Mouse (Mus musculus) MEL (cell line): Measurements from ENCODE around the gene Herc2.

Experiments used
- CHD1 ChIP-seq: IDR thresholded peaks from 2 replicates; pipeline ENCODE4 v1.6.1; 2012; ENCODE audit warnings: low read depth, mild to moderate bottlenecking, inconsistent platforms, low read length, improper control_type of control experiment
- CTCF ChIP-seq, 3 experiments: IDR thresholded peaks in 2 of 3; conservative IDR thresholded peaks in 1 of 3; 2 replicates each; pipeline ENCODE4 v1.5.1; 2011 to 2012; ENCODE audit warnings: low read length in 3 of 3, low read depth in 2 of 3, mild to moderate bottlenecking in 2 of 3, improper control_type of control experiment in 1 of 3, inconsistent platforms in 1 of 3, mixed read lengths in 1 of 3, moderate library complexity in 1 of 3; ENCODE audit not compliant: control insufficient read depth in 1 of 3, insufficient read depth in 1 of 3, poor library complexity in 1 of 3, severe bottlenecking in 1 of 3
- EP300 ChIP-seq, 2 experiments: IDR thresholded peaks; 2 replicates each; pipeline ENCODE4 v1.6.1; 2011; ENCODE audit warnings: improper control_type of control experiment in 2 of 2, low read length in 2 of 2, low read depth in 1 of 2, mild to moderate bottlenecking in 1 of 2
- GABPA ChIP-seq: IDR thresholded peaks from 2 replicates; pipeline ENCODE4 v1.6.1; 2012; ENCODE audit warnings: low read depth, mild to moderate bottlenecking, inconsistent platforms, low read length, improper control_type of control experiment, moderate library complexity
- HCFC1 ChIP-seq: IDR thresholded peaks from 2 replicates; pipeline ENCODE4 v1.6.1; 2012; ENCODE audit warnings: low read depth, mild to moderate bottlenecking, inconsistent platforms, low read length, improper control_type of control experiment, moderate library complexity
- MAFK ChIP-seq: IDR thresholded peaks from 2 replicates; pipeline ENCODE4 v1.6.1; 2011; ENCODE audit warnings: low read depth, mild to moderate bottlenecking, low read length, improper control_type of control experiment, borderline replicate concordance
- MAX ChIP-seq: IDR thresholded peaks from 2 replicates; pipeline ENCODE4 v1.6.1; 2011; ENCODE audit warnings: low read length, improper control_type of control experiment
- TAL1 ChIP-seq: IDR thresholded peaks from 2 replicates; pipeline ENCODE4 v1.6.1; 2012; ENCODE audit warnings: mild to moderate bottlenecking, inconsistent platforms, low read length, moderate library complexity, mixed read lengths
- USF1 ChIP-seq: IDR thresholded peaks from 2 replicates; pipeline ENCODE4 v1.6.1; 2014; ENCODE audit warnings: low read depth, mild to moderate bottlenecking, inconsistent platforms, low read length, improper control_type of control experiment, moderate library complexity
- ZMIZ1 ChIP-seq: IDR thresholded peaks from 2 replicates; pipeline ENCODE4 v1.6.1; 2012; ENCODE audit warnings: low read depth, mild to moderate bottlenecking, inconsistent platforms, low read length, improper control_type of control experiment, moderate library complexity

DNA sequence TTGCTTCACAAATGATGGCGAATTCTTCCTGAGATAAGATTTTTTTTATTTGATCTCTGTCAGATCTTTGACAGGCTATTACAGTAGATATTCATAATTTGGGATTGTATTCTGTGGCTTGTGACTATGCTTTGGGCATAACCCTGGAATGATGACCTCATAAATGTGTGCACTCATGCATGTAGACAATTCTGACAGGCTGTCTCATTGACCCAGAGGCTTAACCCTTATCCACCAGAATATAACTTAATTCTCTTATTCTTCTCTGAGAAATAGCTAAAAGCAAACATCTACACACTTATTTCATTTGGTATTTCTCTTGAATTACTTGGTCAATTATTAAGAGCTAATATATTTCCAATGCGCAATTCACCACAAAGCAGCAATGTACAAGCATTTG is 227.5 kb downstream of the Herc2 start:
- TF ChIP-seq GABPA (no peak), EP300 (IDR thresholded peaks at IDR 0.05; ENCODE audit: low read depth in 1 of 2, low read length in 2 of 2) (no peak), CTCF (IDR thresholded peaks at IDR 0.05 in 2 of 3, conservative IDR thresholded peaks at IDR 0.05 in 1 of 3; ENCODE audit: control insufficient read depth in 1 of 3, insufficient read depth in 1 of 3, low read depth in 2 of 3, low read length in 3 of 3, poor library complexity in 1 of 3, severe bottlenecking in 1 of 3) (no peak), TAL1 (no peak), CHD1 (no peak), MAX (no peak), ZMIZ1 (no peak), HCFC1 (no peak), USF1 (no peak), MAFK (no peak)
